In the genomic region with DNA sequence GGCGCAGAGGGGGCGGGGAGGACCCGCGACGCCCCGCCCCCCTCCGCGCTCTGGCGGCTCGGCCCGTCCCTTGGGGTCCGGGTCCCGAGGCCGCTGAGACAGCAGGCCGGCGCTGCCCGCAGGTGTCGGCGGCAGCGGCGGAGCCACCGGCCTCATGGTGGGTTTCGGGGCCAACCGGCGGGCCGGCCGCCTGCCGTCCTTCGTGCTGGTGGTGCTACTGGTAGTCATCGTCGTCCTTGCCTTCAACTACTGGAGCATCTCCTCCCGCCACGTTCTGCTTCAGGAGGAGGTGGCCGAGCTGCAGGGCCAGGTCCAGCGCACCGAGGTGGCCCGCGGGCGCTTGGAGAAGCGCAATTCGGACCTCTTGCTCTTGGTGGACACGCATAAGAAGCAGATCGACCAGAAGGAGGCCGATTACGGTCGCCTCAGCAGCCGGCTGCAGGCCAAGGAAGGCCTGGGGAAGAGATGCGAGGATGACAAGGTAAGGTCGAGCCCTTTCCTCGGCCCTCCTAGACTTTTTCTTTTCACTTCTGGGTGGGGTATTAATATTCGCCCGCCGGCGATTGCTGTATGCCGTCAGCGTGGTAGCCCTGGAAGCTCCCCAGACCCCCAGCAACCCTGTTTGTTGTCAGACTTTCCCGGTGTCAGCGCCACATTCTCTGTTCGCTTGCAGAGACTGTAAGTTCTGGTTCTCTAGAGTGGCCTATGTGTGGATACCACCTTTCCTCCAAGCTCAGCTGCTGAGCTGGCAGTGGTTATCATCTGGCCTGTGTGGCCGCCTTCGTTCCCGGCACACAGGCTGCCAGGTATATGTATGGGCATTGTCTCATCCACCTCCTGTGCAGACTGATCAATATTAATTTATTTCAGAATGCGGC, we compare ENCODE assay signal across 8 mouse cellular contexts. TPM values are rescaled to one million over a fixed set of nuclear protein-coding genes. Genes with fewer than 3 reads are reported as not detected.
DNase-seq lines count a peak whose midpoint lies in the region; ATAC-seq and TF ChIP-seq lines count a peak whose summit lies in the region.

No protein-coding gene starts in this region.

- 0 out of 2 replicates have a peak, but pooled peaks cover 4% of the 10 kb centered on the region for H3K36me3 ChIP-seq in heart, embryonic 14.5 days (ENCODE audit: control insufficient read depth, insufficient read depth, low read length)
- H3K36me3 ChIP-seq in midbrain, embryonic 12.5 days, result no peaks in the 10 kb centered on the region

- no peaks in the 10 kb centered on the region for H3K27me3 ChIP-seq in heart, embryonic 14.5 days (ENCODE audit: control insufficient read depth, insufficient read depth, low read length)
- peaks cover 57% of the 10 kb centered on the region for H3K27me3 ChIP-seq in midbrain, embryonic 12.5 days

- peak; percentile 8 for DNase-seq in left cerebral cortex, adult 11 months (ENCODE audit: low spot score)
- no peak for DNase-seq in left cerebral cortex, postnatal 4 days
- DNase-seq in MN1 (ENCODE audit: low spot score), result peak; percentile 72
- peak in 1 of 2 experiments; percentile 23 for DNase-seq in left cerebral cortex, adult 2 months (ENCODE audit: extremely low spot score in 1 of 2, low spot score in 2 of 2)

- H3K4me1 ChIP-seq in cortical plate, adult 2 months (ENCODE audit: control insufficient read depth, insufficient read depth, low read length), result peaks cover 7% of the 10 kb centered on the region
- peaks cover 0 to 9% of the 10 kb centered on the region in 2 experiments; a peak in 1 of 4 replicates for H3K4me1 ChIP-seq in heart, embryonic 14.5 days (ENCODE audit: control insufficient read depth in 2 of 2, insufficient read depth in 2 of 2, low read length in 2 of 2)
- H3K4me1 ChIP-seq in midbrain, embryonic 12.5 days, result peaks cover 15% of the 10 kb centered on the region

- H3K4me3 ChIP-seq in cortical plate, adult 2 months (ENCODE audit: insufficient read depth, low read length), result peak overlapping the region; percentile 89
- peak overlapping the region; percentile 57 to 67 for H3K4me3 ChIP-seq in heart, embryonic 14.5 days (ENCODE audit: control insufficient read depth in 1 of 2, insufficient read depth in 1 of 2, low read depth in 1 of 2, low read length in 2 of 2)
- peak overlapping the region; percentile 91 for H3K4me3 ChIP-seq in left cerebral cortex, adult 2 months
- peak overlapping the region; percentile 78 for H3K4me3 ChIP-seq in midbrain, embryonic 12.5 days

- peak; percentile 22 for ATAC-seq in heart, embryonic 14.5 days (ENCODE audit: insufficient number of reproducible peaks, insufficient read depth, low FRiP score, low read depth)
- peak; percentile 55; the same call in 1 of the 2 replicates for ATAC-seq in midbrain, embryonic 12.5 days (ENCODE audit: low FRiP score, low read depth)
- ATAC-seq in monocyte, adult 5-6 weeks (replicated peaks; ENCODE audit: insufficient number of reproducible peaks, low FRiP score, low TSS enrichment, poor library complexity, severe bottlenecking), result no peak

- H3K4me2 ChIP-seq in heart, embryonic 14.5 days (ENCODE audit: low read length), result peak overlapping the region; percentile 83
- peak overlapping the region; percentile 71 for H3K4me2 ChIP-seq in midbrain, embryonic 12.5 days (replicated peaks)

- no peak for TF ChIP-seq CTCF in cortical plate, adult 2 months (IDR thresholded peaks at IDR 0.05; ENCODE audit: extremely low read depth, insufficient read depth, low read length)
- TF ChIP-seq CTCF in left cerebral cortex, adult 2 months (IDR thresholded peaks at IDR 0.05), result no peak

- no peak for TF ChIP-seq POLR2A in cortical plate, adult 2 months (IDR thresholded peaks at IDR 0.05; ENCODE audit: extremely low read depth, insufficient read depth, low read length)

- under 1% methylated on average over 55 of the region's 63 CpGs for WGBS in heart, embryonic 14.5 days
- under 1% methylated on average over 63 of the region's 63 CpGs for WGBS in midbrain, embryonic 12.5 days

- intact Hi-C loops in left cerebral cortex, postnatal 4 days (cut with DNase I), result no loop called here
- intact Hi-C loops in left cerebral cortex, adult 2 months (cut with DNase I), result loop anchor here (1.0 kb wide), 1 partner anchor 89 kb away; the partner anchor contains the start of genes Ctdspl2 and Mageb3

- no peaks in the 10 kb centered on the region for H3K9me3 ChIP-seq in heart, embryonic 14.5 days (ENCODE audit: control insufficient read depth, low read length)
- H3K9me3 ChIP-seq in midbrain, embryonic 12.5 days, result no peaks in the 10 kb centered on the region

- H3K27ac ChIP-seq in cortical plate, adult 2 months (ENCODE audit: insufficient read depth, low read length), result peak overlapping the region; percentile 78; the same call in 1 of the 2 replicates
- peak overlapping the region; percentile 5 to 69; a peak in 3 of 4 replicates for H3K27ac ChIP-seq in heart, embryonic 14.5 days (replicated peaks in 1 of 2; ENCODE audit: control insufficient read depth in 1 of 2, insufficient read depth in 1 of 2, low read depth in 2 of 2, low read length in 2 of 2)
- peak overlapping the region; percentile 92 for H3K27ac ChIP-seq in left cerebral cortex, adult 2 months
- peak overlapping the region; percentile 87 for H3K27ac ChIP-seq in midbrain, embryonic 12.5 days (replicated peaks)

- H3K9ac ChIP-seq in heart, embryonic 14.5 days (ENCODE audit: low read length), result peak overlapping the region; percentile 83
- H3K9ac ChIP-seq in midbrain, embryonic 12.5 days (replicated peaks), result peak overlapping the region; percentile 83

RNA-seq across cellular contexts. Expression of gene Casc4, which starts 0.5 kb away (rescaled TPM):
- 100 to 1,000 TPM; 141 TPM for total RNA-seq in left cerebral cortex, postnatal 4 days (2021)
- 36.9 and 37.9 TPM in 2 replicates for polyA plus RNA-seq in cortical plate, adult 2 months (2012; rRNA removed)
- polyA plus RNA-seq in heart, embryonic 14.5 days (2014; fragmentation: Nextera tagmentation; extraction: Ambion mirVana), result 15.2 and 16.4 TPM in 2 replicates
- total RNA-seq in left cerebral cortex, adult 2 months (2021), result 100 to 1,000 TPM in 1 of 2 experiments, 10 to 100 TPM in 1; 96.5 to 105 TPM
- polyA plus RNA-seq in midbrain, embryonic 12.5 days (2016; fragmentation: Nextera tagmentation; extraction: Ambion mirVana), result 19.6 and 24.1 TPM in 2 replicates
- total RNA-seq in monocyte, adult 5-6 weeks (2017), result 2.4 to 5.8 TPM (median 3.5 TPM) in 3 replicates

Comparison
In these comparisons a context has a peak if more than half of its experiments do, and no peak if none do; other contexts are left out.
1. H3K27ac ChIP-seq: peak in every context shown above with its lines; median percentile 92 in left cerebral cortex, adult 2 months; 87 in midbrain, embryonic 12.5 days; 78 in cortical plate, adult 2 months; 37 in heart, embryonic 14.5 days.
2. RNA of gene Casc4, which starts 0.5 kb away (total RNA-seq): 141 TPM in left cerebral cortex, postnatal 4 days and 96.5 to 105 TPM in left cerebral cortex, adult 2 months; 2.4 to 5.8 TPM in monocyte, adult 5-6 weeks; every median in the first group is over 10 times any median in the second.
3. Peak in every context shown above with its lines, with median percentiles within 50 percentile points of each other: H3K4me3 ChIP-seq.